Comparison of ENCODE assay signal across 8 mouse cellular contexts in genomic region chr10:60106531-60107186, GRCm38 (mm10). TPM values are rescaled to one million over a fixed set of nuclear protein-coding genes. Genes with fewer than 3 reads are reported as not detected.
DNase-seq lines count a peak whose midpoint lies in the region; ATAC-seq and TF ChIP-seq lines count a peak whose summit lies in the region.

No protein-coding gene starts in this region.

- TF ChIP-seq POLR2A in testis, adult 2 months (IDR thresholded peaks at IDR 0.05; ENCODE audit: control insufficient read depth, low read depth, low read length) = peak; percentile 42; the same call in 1 of the 2 replicates

- H3K27me3 ChIP-seq in testis, adult 2 months (ENCODE audit: control insufficient read depth, insufficient read depth, low read length) = no peaks in the 10 kb centered on the region
- H3K27me3 ChIP-seq in hindbrain, embryonic 15.5 days = no peaks in the 10 kb centered on the region
- peaks cover 86% of the 10 kb centered on the region for H3K27me3 ChIP-seq in liver, embryonic 12.5 days (replicated peaks)

- peak overlapping the region; percentile 84 for H3K27ac ChIP-seq in testis, adult 2 months (ENCODE audit: control insufficient read depth, insufficient read depth, low read depth, low read length)
- peak overlapping the region; percentile 96 for H3K27ac ChIP-seq in hindbrain, embryonic 15.5 days (replicated peaks)
- H3K27ac ChIP-seq in liver, embryonic 12.5 days = no peak overlapping the region

- peak; percentile 63 for ATAC-seq in hindbrain, embryonic 15.5 days (ENCODE audit: low FRiP score, low read depth)
- peak; percentile 47; the same call in 1 of the 2 replicates for ATAC-seq in liver, embryonic 12.5 days

- H3K9me3 ChIP-seq in hindbrain, embryonic 15.5 days = no peaks in the 10 kb centered on the region
- no peaks in the 10 kb centered on the region for H3K9me3 ChIP-seq in liver, embryonic 12.5 days (replicated peaks)

- no peak for DNase-seq in testis, postnatal 14 days (ENCODE audit: low spot score)
- peak; percentile 79 for DNase-seq in cerebellum, adult 9-11 months
- peak; percentile 56 for DNase-seq in gastrocnemius, postnatal 10 days
- peak; percentile 39 for DNase-seq in naive thymus-derived CD4-positive, alpha-beta T cell, adult 2 months (ENCODE audit: low read depth)
- peak; percentile 31 to 40 for DNase-seq in thymus, postnatal 36 days

- peak overlapping the region; percentile 89 for H3K4me2 ChIP-seq in hindbrain, embryonic 15.5 days
- H3K4me2 ChIP-seq in liver, embryonic 12.5 days = peak overlapping the region; percentile 71

- no peaks in the 10 kb centered on the region for H3K36me3 ChIP-seq in testis, adult 2 months (ENCODE audit: control insufficient read depth, insufficient read depth, low read length)
- H3K36me3 ChIP-seq in hindbrain, embryonic 15.5 days = no peaks in the 10 kb centered on the region
- no peaks in the 10 kb centered on the region for H3K36me3 ChIP-seq in liver, embryonic 12.5 days

- under 1% methylated on average over 57 of the region's 57 CpGs for WGBS in hindbrain, embryonic 15.5 days
- under 1% methylated on average over 57 of the region's 57 CpGs for WGBS in liver, embryonic 12.5 days (ENCODE audit: insufficient replicate concordance)

- TF ChIP-seq CTCF in testis, adult 2 months (IDR thresholded peaks at IDR 0.05; ENCODE audit: control insufficient read depth, insufficient read depth, insufficient replicate concordance, low read depth, low read length) = no peak

- peak overlapping the region; percentile 83 for H3K4me3 ChIP-seq in testis, adult 2 months (ENCODE audit: control insufficient read depth, low read depth, low read length)
- H3K4me3 ChIP-seq in hindbrain, embryonic 15.5 days = peak overlapping the region; percentile 88
- H3K4me3 ChIP-seq in liver, embryonic 12.5 days = peak overlapping the region; percentile 49

- H3K4me1 ChIP-seq in testis, adult 2 months (ENCODE audit: control insufficient read depth, insufficient read depth, low read length) = peaks cover 21% of the 10 kb centered on the region
- H3K4me1 ChIP-seq in hindbrain, embryonic 15.5 days (replicated peaks) = peaks cover 43% of the 10 kb centered on the region
- peaks cover 15% of the 10 kb centered on the region for H3K4me1 ChIP-seq in liver, embryonic 12.5 days

- H3K9ac ChIP-seq in hindbrain, embryonic 15.5 days = peak overlapping the region; percentile 81
- H3K9ac ChIP-seq in liver, embryonic 12.5 days = peak overlapping the region; percentile 2; the same call in 1 of the 2 replicates

RNA-seq across cellular contexts. Expression of gene Spock2, which starts 0.6 kb away (rescaled TPM):
- 50.8 and 63.9 TPM in 2 replicates for polyA plus RNA-seq in testis, adult 2 months (2012; rRNA removed)
- 1 to 10 TPM; 4.6 to 6.2 TPM for total RNA-seq in gastrocnemius, postnatal 10 days (2021)
- polyA plus RNA-seq in hindbrain, embryonic 15.5 days (2015; fragmentation: Nextera tagmentation; extraction: Ambion mirVana) = 106 and 113 TPM in 2 replicates
- 0.10 and 0.13 TPM in 2 replicates for polyA plus RNA-seq in liver, embryonic 12.5 days (2016; fragmentation: Nextera tagmentation; extraction: Ambion mirVana)

Comparison
In these comparisons a context has a peak if more than half of its experiments do, and no peak if none do; other contexts are left out.
1. RNA of gene Spock2, which starts 0.6 kb away (polyA plus RNA-seq): 106 to 113 TPM in hindbrain, embryonic 15.5 days and 50.8 to 63.9 TPM in testis, adult 2 months; 0.10 to 0.13 TPM in liver, embryonic 12.5 days; every median in the first group is over 10 times any median in the second.
2. Peak in every context shown above with its lines, with median percentiles within 50 percentile points of each other: H3K4me3 ChIP-seq.